Comparison of ENCODE assay signal across 16 mouse cellular contexts in genomic region chr7:80855316-80855715, GRCm38 (mm10).
"Had no signal": no experiment of that assay in that cellular context is flagged by ENCODE, and none has a peak within 500 bp of the region (broad histone marks: within the 10 kb centered on the region; RNA-seq: fewer than 3 reads in every experiment).

No protein-coding gene starts in this region.

- H3K36me3 ChIP-seq: limb, embryonic 10.5 days; liver, embryonic 15.5 days had no signal

- H3K27me3 ChIP-seq: liver, embryonic 15.5 days had no signal

- DNase-seq: kidney, adult 8-10 months; kidney, postnatal 25 days; lung, adult 2 months; lung, postnatal 36 days; midbrain, embryonic 14.5 days; right cerebral cortex, adult 18-20 months; right cerebral cortex, postnatal 4 days; spleen, adult 18-20 months; thymus, adult 18-20 months; thymus, postnatal 25 days had no signal

- ATAC-seq: intestine, postnatal 0 days; lung, postnatal 0 days had no signal

- H3K4me3 ChIP-seq: left cerebral cortex, adult 2 months; limb, embryonic 10.5 days; liver, embryonic 15.5 days had no signal

- H3K9ac ChIP-seq: liver, embryonic 15.5 days had no signal

- H3K9me3 ChIP-seq: limb, embryonic 10.5 days; liver, embryonic 15.5 days had no signal

- H3K4me2 ChIP-seq: liver, embryonic 11.5 days; liver, embryonic 15.5 days had no signal

- H3K27ac ChIP-seq: limb, embryonic 10.5 days; liver, embryonic 15.5 days had no signal
